Mouse (Mus musculus) CH12.LX (cell line): ENCODE measurements around the gene Gse1. TPM values are rescaled to one million over a fixed set of nuclear protein-coding genes. Genes with fewer than 3 reads are reported as not detected.

Experiments
- DNase-seq: peaks from one replicate; pipeline ENCODE4 v3.0.0-alpha.2; 2013; ENCODE audit errors: extremely low read depth
- H3K27ac ChIP-seq: 2 replicates; pipeline ENCODE4 v1.5.1; 2012; ENCODE audit warnings: low read depth, mild to moderate bottlenecking, control low read depth, moderate library complexity; ENCODE audit not compliant: insufficient read depth
- H3K27me3 ChIP-seq: replicated peaks from 2 replicates; pipeline ENCODE3; 2012; ENCODE audit warnings: inconsistent platforms
- H3K36me3 ChIP-seq, 2 experiments: replicated peaks in 1 of 2; 2 replicates each; pipeline versions ENCODE3 to v1.6.1; 2012; ENCODE audit warnings: inconsistent platforms in 1 of 2, low read length in 1 of 2, mild to moderate bottlenecking in 1 of 2, mixed read lengths in 1 of 2, moderate library complexity in 1 of 2; ENCODE audit not compliant: control insufficient read depth in 1 of 2, insufficient read depth in 1 of 2
- H3K4me1 ChIP-seq, 2 experiments: 2 replicates each; pipeline ENCODE4 v1.6.1; 2012; ENCODE audit warnings: inconsistent platforms in 1 of 2, moderate library complexity in 1 of 2; ENCODE audit not compliant: insufficient read depth in 2 of 2, control insufficient read depth in 1 of 2
- H3K4me2 ChIP-seq: 2 replicates; pipeline ENCODE4 v1.6.1; 2012; ENCODE audit warnings: low read depth, mild to moderate bottlenecking, control low read depth; ENCODE audit not compliant: poor library complexity, insufficient read depth, severe bottlenecking
- H3K4me3 ChIP-seq, 3 experiments: fragments of 150-350 bp in 1 of 3; sonication (generic) in 1 of 3; replicated peaks in 1 of 3; 2 replicates each; pipeline versions ENCODE3 to v1.5.1; 2011 to 2012; ENCODE audit warnings: low read depth in 2 of 3, low read length in 2 of 3, mild to moderate bottlenecking in 2 of 3, moderate library complexity in 2 of 3, control low read depth in 1 of 3, improper control_type of control experiment in 1 of 3, inconsistent platforms in 1 of 3, mixed read lengths in 1 of 3; ENCODE audit not compliant: poor library complexity in 1 of 3
- H3K79me2 ChIP-seq: replicated peaks from 2 replicates; pipeline ENCODE4 v1.6.1; 2012; ENCODE audit warnings: mild to moderate bottlenecking, moderate library complexity; ENCODE audit not compliant: control insufficient read depth, poor library complexity, insufficient read depth, severe bottlenecking; ENCODE audit errors: extremely low read depth
- H3K9ac ChIP-seq: 2 replicates; pipeline ENCODE4 v1.6.1; 2012; ENCODE audit warnings: low read depth, mild to moderate bottlenecking, control low read depth, moderate library complexity; ENCODE audit not compliant: insufficient read depth
- H3K9me3 ChIP-seq: replicated peaks from 2 replicates; pipeline ENCODE3; 2012; ENCODE audit warnings: low read length, inconsistent platforms, mixed read lengths
- CHD2 ChIP-seq: IDR thresholded peaks from 2 replicates; pipeline ENCODE4 v1.6.1; 2011; ENCODE audit warnings: low read length, improper control_type of control experiment
- CTCF ChIP-seq, 2 experiments: IDR thresholded peaks in 1 of 2; conservative IDR thresholded peaks in 1 of 2; 2 replicates each; pipeline ENCODE4 v1.5.1; 2011 to 2012; ENCODE audit warnings: low read depth in 2 of 2, low read length in 2 of 2, improper control_type of control experiment in 1 of 2, inconsistent platforms in 1 of 2, mild to moderate bottlenecking in 1 of 2, moderate library complexity in 1 of 2
- ELF1 ChIP-seq: IDR thresholded peaks from 2 replicates; pipeline ENCODE4 v1.6.1; 2014; ENCODE audit warnings: low read depth, mild to moderate bottlenecking, inconsistent platforms, low read length, improper control_type of control experiment
- ETS1 ChIP-seq: conservative IDR thresholded peaks from 2 replicates; pipeline ENCODE4 v1.6.1; 2012; ENCODE audit warnings: low read depth, mild to moderate bottlenecking, inconsistent platforms, low read length, improper control_type of control experiment, moderate library complexity
- HCFC1 ChIP-seq: IDR thresholded peaks from 2 replicates; pipeline ENCODE4 v1.6.1; 2012; ENCODE audit warnings: low read depth, mild to moderate bottlenecking, inconsistent platforms, low read length, improper control_type of control experiment
- JUN ChIP-seq: IDR thresholded peaks from 2 replicates; pipeline ENCODE4 v1.6.1; 2011; ENCODE audit warnings: low read depth, mild to moderate bottlenecking, low read length, improper control_type of control experiment, moderate library complexity; ENCODE audit not compliant: insufficient read depth
- JUND ChIP-seq: conservative IDR thresholded peaks from 2 replicates; pipeline ENCODE4 v1.6.1; 2011; ENCODE audit warnings: low read depth, low read length, improper control_type of control experiment
- MAFK ChIP-seq: IDR thresholded peaks from 2 replicates; pipeline ENCODE4 v1.6.1; 2011; ENCODE audit warnings: low read length, improper control_type of control experiment; ENCODE audit not compliant: insufficient replicate concordance
- MYC ChIP-seq: IDR thresholded peaks from 2 replicates; pipeline ENCODE4 v1.6.1; 2011; ENCODE audit warnings: low read depth, mild to moderate bottlenecking, improper control_type of control experiment, low read length
- PAX5 ChIP-seq: IDR thresholded peaks from 2 replicates; pipeline ENCODE4 v1.6.1; 2012; ENCODE audit warnings: low read length, inconsistent platforms, mixed read lengths
- SMC3 ChIP-seq: IDR thresholded peaks from 2 replicates; pipeline ENCODE4 v1.6.1; 2011; ENCODE audit warnings: low read depth, low read length, improper control_type of control experiment
- USF1 ChIP-seq: IDR thresholded peaks from 2 replicates; pipeline ENCODE4 v1.6.1; 2014; ENCODE audit warnings: low read depth, mild to moderate bottlenecking, inconsistent platforms, low read length, improper control_type of control experiment
- USF2 ChIP-seq: conservative IDR thresholded peaks from 2 replicates; pipeline ENCODE4 v1.6.1; 2011; ENCODE audit warnings: low read depth, low read length, improper control_type of control experiment
- ZC3H11A ChIP-seq: IDR thresholded peaks from 2 replicates; pipeline ENCODE4 v1.6.1; 2012; ENCODE audit warnings: low read depth, mild to moderate bottlenecking, inconsistent platforms, low read length, improper control_type of control experiment
- ZMIZ1 ChIP-seq: IDR thresholded peaks from 2 replicates; pipeline ENCODE4 v1.6.1; 2012; ENCODE audit warnings: low read depth, mild to moderate bottlenecking, inconsistent platforms, low read length, improper control_type of control experiment
- dilution Hi-C: fragments of 300-500 bp; cut with MboI; formaldehyde crosslinking; loops from 2 replicates; pipeline ENCODE4 v1.14.3; 2020; ENCODE audit warnings: low sequenced_read_pairs; ENCODE audit not compliant: extremely low pct_unique_long_range_greater_than_20kb, extremely low pct_ligation_motif_present
- in situ Hi-C: fragments of 300-500 bp; cut with MboI; formaldehyde crosslinking; loops from 3 replicates; pipeline ENCODE4 v1.14.3; 2019; ENCODE audit warnings: low sequenced_read_pairs, low pct_ligation_motif_present, low pct_unique_long_range_greater_than_20kb, mixed read lengths
- polyA plus RNA-seq: library from polyadenylated mRNA; unstranded; fragments of >175 nt; gene quantifications from 2 replicates; pipeline ENCODE4 v1.2.1, GENCODE M21; 2012; ENCODE audit warnings: low read depth; ENCODE audit not compliant: insufficient read length
- total RNA-seq, 2 experiments: library from RNA; depleted of rRNA; stranded (reverse); fragments of 300-350 nt in 1 of 2; fragments of >200 nt in 1 of 2; gene quantifications; 2 replicates each; pipeline ENCODE4 v1.2.3; 2012 to 2014

The Gse1 gene
- total and polyA plus RNA-seq, 3 experiments = 1.3 to 9.8 (median 8.5) TPM

DNA sequence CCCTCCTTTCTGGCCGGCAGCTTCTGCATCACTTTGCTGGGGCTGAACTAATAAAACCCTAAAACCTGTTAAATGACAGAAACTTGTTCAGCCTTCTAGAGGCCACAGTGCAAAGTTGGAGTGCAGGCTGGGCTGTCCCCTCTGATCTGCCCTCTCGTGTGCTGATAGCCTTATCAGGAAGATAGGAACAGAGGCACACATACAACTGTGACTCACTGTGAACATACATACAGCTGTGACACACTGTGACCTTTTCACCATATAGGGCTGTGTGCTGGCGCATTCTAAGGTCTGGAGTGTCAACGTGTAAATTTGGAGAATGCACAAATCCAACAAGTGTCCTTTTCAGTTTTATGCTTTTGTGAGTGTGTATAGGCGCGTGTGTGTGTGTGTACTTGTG is 226.1 kb downstream of the Gse1 start:
- H3K9ac ChIP-seq = no peak overlapping the region
- in situ Hi-C loops = no loop called here
- no peak for DNase-seq
- H3K79me2 ChIP-seq = no peaks in the 10 kb centered on the region
- dilution Hi-C loops = no loop called here
- H3K9me3 ChIP-seq = no peaks in the 10 kb centered on the region
- TF ChIP-seq CTCF (conservative IDR thresholded peaks at IDR 0.05 in 1 of 2, IDR thresholded peaks at IDR 0.05 in 1 of 2; ENCODE audit: low read depth in 2 of 2, low read length in 2 of 2) (no peak), ELF1 (no peak), MAFK (no peak), PAX5 (no peak), JUN (no peak), JUND (no peak), USF1 (no peak), MYC (no peak), SMC3 (no peak), CHD2 (no peak), ETS1 (no peak), ZMIZ1 (no peak)
- H3K4me1 ChIP-seq = peaks cover 22 to 33% of the 10 kb centered on the region in 2 experiments
- H3K36me3 ChIP-seq = no peaks in the 10 kb centered on the region
- H3K27ac ChIP-seq = no peak overlapping the region
- H3K27me3 ChIP-seq = peaks cover 1% of the 10 kb centered on the region
- H3K4me3 ChIP-seq = no peak overlapping the region
- no peak overlapping the region for H3K4me2 ChIP-seq

DNA sequence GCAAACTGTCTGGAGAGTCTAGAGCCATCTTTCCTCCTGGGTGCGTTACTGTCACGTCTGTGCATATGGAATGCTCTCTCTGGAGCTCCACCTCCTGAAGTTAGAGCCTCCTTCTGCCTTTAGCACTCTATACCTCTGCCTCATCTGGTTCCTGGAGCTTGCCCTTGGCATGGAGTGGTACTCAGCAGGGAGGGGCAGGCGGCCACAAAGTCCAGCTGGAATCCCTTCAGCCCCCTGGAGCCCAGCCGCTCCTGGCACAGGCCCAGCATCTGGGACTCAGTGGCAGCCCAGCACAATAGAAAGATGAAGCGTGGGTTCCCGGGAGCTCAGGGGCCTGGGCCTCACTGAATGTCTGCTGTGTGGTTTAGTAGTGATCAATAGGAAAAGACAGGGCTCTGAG is 232.1 kb downstream of the Gse1 start:
- Histone ChIP-seq H3K9me3 (no peaks in the 10 kb centered on the region), H3K27ac (no peak overlapping the region), H3K4me3 (no peak overlapping the region), H3K9ac (no peak overlapping the region), H3K4me1 (peaks cover 49 to 74% of the 10 kb centered on the region in 2 experiments), H3K79me2 (no peaks in the 10 kb centered on the region), H3K4me2 (no peak overlapping the region), H3K27me3 (peaks cover 10% of the 10 kb centered on the region), H3K36me3 (no peaks in the 10 kb centered on the region)
- dilution Hi-C loops (no loop called here), in situ Hi-C loops (no loop called here)
- no peak for DNase-seq
- no peak for TF ChIP-seq PAX5
- no peak for TF ChIP-seq ZC3H11A
- no peak for TF ChIP-seq CHD2

DNA sequence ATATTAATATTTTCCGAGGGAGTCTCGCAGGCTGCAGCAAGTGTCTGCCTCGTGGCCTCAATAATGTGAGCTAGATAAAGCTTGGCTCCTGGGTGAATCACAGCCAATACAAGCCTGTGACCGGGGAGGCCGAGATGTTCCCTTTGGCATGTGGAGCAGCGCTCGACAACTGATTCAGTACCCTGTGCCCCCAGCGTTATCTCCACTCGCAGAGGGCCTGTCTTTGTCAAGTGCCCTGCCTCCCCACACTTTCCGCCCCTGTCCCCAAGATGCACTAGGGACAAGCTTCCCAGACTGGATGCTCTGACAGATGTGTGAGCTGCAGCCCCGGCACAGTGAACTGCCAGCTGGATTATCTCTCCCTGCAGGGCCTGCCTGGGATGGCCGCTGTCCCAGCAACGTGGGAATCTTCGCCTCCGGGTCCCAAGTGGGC is 233.9 kb downstream of the Gse1 start:
- dilution Hi-C loops = no loop called here

More for the DNA sequence above, 233.9 kb downstream of the Gse1 start:
- no peak for DNase-seq
- H3K79me2 ChIP-seq = no peaks in the 10 kb centered on the region
- TF ChIP-seq ZC3H11A = no peak
- no peak for TF ChIP-seq USF2
- TF ChIP-seq HCFC1 = no peak
- in situ Hi-C loops = no loop called here
- no peak overlapping the region for H3K4me3 ChIP-seq
- 0 out of 2 replicates have a peak overlapping the region, but pooled peaks have one; percentile 29 for H3K9ac ChIP-seq
- H3K4me1 ChIP-seq = peaks cover 50 to 79% of the 10 kb centered on the region in 2 experiments
- no peaks in the 10 kb centered on the region for H3K36me3 ChIP-seq
- no peaks in the 10 kb centered on the region for H3K9me3 ChIP-seq
- peak overlapping the region; percentile 14 for H3K27ac ChIP-seq
- peaks cover 10% of the 10 kb centered on the region for H3K27me3 ChIP-seq
- peak overlapping the region; percentile 60; the same call in 1 of the 2 replicates for H3K4me2 ChIP-seq
